Mouse (Mus musculus): Measurements from ENCODE around the gene Pfdn4. TPM values are rescaled to one million over a fixed set of nuclear protein-coding genes. Genes with fewer than 3 reads are reported as not detected.

Gene Pfdn4
- polyA plus RNA-seq, 1 experiment from 2014 or later: 61.3 TPM

GRCm38 (mm10) chr2:170530256-170530655, 34.0 kb downstream of the Pfdn4 start:
- H3K9ac ChIP-seq (ENCODE audit: low read depth, low read length): no peak overlapping the region
- no peak overlapping the region for H3K27ac ChIP-seq (ENCODE audit: low read depth, low read length)
- H3K27me3 ChIP-seq (ENCODE audit: control insufficient read depth, insufficient read depth, low read length): 0 out of 2 replicates have a peak, but pooled peaks cover 2% of the 10 kb centered on the region
- no peak for ATAC-seq (replicated peaks; ENCODE audit: insufficient number of reproducible peaks, low FRiP score, low TSS enrichment)
- H3K36me3 ChIP-seq (ENCODE audit: control insufficient read depth, insufficient read depth, low read length): no peaks in the 10 kb centered on the region
- no peak overlapping the region for H3K4me3 ChIP-seq (ENCODE audit: low read depth, low read length)
- no peaks in the 10 kb centered on the region for H3K9me3 ChIP-seq (replicated peaks; ENCODE audit: control insufficient read depth, low read length)
- 86% methylated on average over 3 of the region's 3 CpGs for whole genome bisulfite sequencing (ENCODE audit: insufficient replicate concordance)
- H3K4me2 ChIP-seq: no peak overlapping the region
- H3K4me1 ChIP-seq (ENCODE audit: control insufficient read depth, insufficient read depth, low read length): no peaks in the 10 kb centered on the region

DNA sequence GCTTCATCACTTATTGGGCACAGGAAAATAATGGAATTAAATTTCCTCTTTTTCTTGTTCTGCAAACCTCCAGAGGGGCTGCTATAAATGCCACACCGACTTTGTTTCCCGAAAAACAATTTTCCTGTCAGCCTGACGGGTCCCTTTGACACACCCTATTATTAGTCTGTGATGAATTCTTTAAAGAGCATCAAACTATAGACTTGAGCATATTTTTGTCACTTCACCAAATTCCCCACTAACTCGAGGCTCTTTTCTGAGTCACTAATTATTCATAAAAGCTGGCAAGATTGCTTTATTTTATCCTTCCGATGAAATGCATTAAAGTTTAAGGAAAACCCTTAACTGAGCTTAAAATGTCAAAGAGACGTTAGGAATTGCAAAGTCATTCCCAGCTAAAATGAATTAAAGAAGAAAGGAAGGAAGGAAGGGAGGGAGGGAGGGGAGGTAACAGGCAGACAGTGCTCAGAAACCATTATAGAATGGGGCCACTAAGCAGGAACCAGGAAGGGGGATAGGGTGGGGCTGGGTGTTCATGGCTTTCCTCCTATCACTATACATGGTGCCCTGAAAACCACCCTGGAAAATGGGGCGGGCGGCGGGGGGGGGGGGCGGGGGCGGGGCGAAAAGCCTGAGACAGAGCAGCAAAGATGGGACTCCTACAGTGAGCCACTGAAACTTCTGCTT, 38.0 kb downstream of the Pfdn4 start:
- no peak overlapping the region for H3K9ac ChIP-seq (ENCODE audit: low read depth, low read length)
- H3K36me3 ChIP-seq (ENCODE audit: control insufficient read depth, insufficient read depth, low read length): no peaks in the 10 kb centered on the region
- H3K9me3 ChIP-seq (replicated peaks; ENCODE audit: control insufficient read depth, low read length): no peaks in the 10 kb centered on the region
- H3K27ac ChIP-seq (ENCODE audit: low read depth, low read length): no peak overlapping the region
- no peak for ATAC-seq (replicated peaks; ENCODE audit: insufficient number of reproducible peaks, low FRiP score, low TSS enrichment)
- H3K4me1 ChIP-seq (ENCODE audit: control insufficient read depth, insufficient read depth, low read length): no peaks in the 10 kb centered on the region
- no peak overlapping the region for H3K4me2 ChIP-seq
- no peak overlapping the region for H3K4me3 ChIP-seq (ENCODE audit: low read depth, low read length)
- 50% methylated on average over 11 of the region's 12 CpGs for WGBS (ENCODE audit: insufficient replicate concordance)
- H3K27me3 ChIP-seq (ENCODE audit: control insufficient read depth, insufficient read depth, low read length): 0 out of 2 replicates have a peak, but pooled peaks cover 2% of the 10 kb centered on the region

GRCm38 (mm10) chr2:170534803-170535174, 38.6 kb downstream of the Pfdn4 start:
- WGBS (ENCODE audit: insufficient replicate concordance): 87% methylated on average over 10 of the region's 11 CpGs
- H3K4me3 ChIP-seq (ENCODE audit: low read depth, low read length): no peak overlapping the region
- no peak overlapping the region for H3K27ac ChIP-seq (ENCODE audit: low read depth, low read length)

DNA sequence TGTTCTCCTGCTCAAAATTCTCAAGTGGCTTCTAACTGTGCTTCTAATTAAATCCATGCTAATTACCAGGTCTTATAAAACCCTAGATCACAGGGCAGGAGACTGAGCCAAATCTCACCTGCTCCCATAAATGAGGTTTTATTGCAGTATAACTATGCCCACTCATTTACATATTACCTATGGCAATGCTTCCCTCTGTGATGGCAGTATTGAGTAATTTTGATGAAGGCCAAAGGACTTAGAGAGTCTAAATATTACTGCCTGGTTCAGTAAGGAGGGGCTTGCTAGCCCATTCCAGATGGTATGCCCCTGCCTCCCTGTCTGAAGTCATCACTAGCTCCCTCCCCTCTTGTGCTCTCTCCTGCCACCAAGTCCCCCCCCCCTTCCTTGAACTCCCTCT, 39.6 kb downstream of the Pfdn4 start:
- H3K4me1 ChIP-seq (ENCODE audit: control insufficient read depth, insufficient read depth, low read length): no peaks in the 10 kb centered on the region
- no peaks in the 10 kb centered on the region for H3K9me3 ChIP-seq (replicated peaks; ENCODE audit: control insufficient read depth, low read length)
- no peak overlapping the region for H3K4me3 ChIP-seq (ENCODE audit: low read depth, low read length)
- H3K4me2 ChIP-seq: no peak overlapping the region
- H3K27ac ChIP-seq (ENCODE audit: low read depth, low read length): no peak overlapping the region
- ATAC-seq (replicated peaks; ENCODE audit: insufficient number of reproducible peaks, low FRiP score, low TSS enrichment): no peak
- no peaks in the 10 kb centered on the region for H3K36me3 ChIP-seq (ENCODE audit: control insufficient read depth, insufficient read depth, low read length)
- H3K27me3 ChIP-seq (ENCODE audit: control insufficient read depth, insufficient read depth, low read length): 0 out of 2 replicates have a peak, but pooled peaks cover 2% of the 10 kb centered on the region
- no peak overlapping the region for H3K9ac ChIP-seq (ENCODE audit: low read depth, low read length)

More at GRCm38 (mm10) chr2:170534803-170535174, 38.6 kb downstream of the Pfdn4 start:
- H3K27me3 ChIP-seq (ENCODE audit: control insufficient read depth, insufficient read depth, low read length): 0 out of 2 replicates have a peak, but pooled peaks cover 2% of the 10 kb centered on the region
- H3K36me3 ChIP-seq (ENCODE audit: control insufficient read depth, insufficient read depth, low read length): no peaks in the 10 kb centered on the region
- no peaks in the 10 kb centered on the region for H3K9me3 ChIP-seq (replicated peaks; ENCODE audit: control insufficient read depth, low read length)
- H3K9ac ChIP-seq (ENCODE audit: low read depth, low read length): no peak overlapping the region
- no peak for ATAC-seq (replicated peaks; ENCODE audit: insufficient number of reproducible peaks, low FRiP score, low TSS enrichment)
- H3K4me1 ChIP-seq (ENCODE audit: control insufficient read depth, insufficient read depth, low read length): no peaks in the 10 kb centered on the region
- no peak overlapping the region for H3K4me2 ChIP-seq

- ATAC-seq (replicated peaks; ENCODE audit: insufficient number of reproducible peaks, low FRiP score, low TSS enrichment): no peak
- Histone ChIP-seq H3K9ac (ENCODE audit: low read depth, low read length) (no peak overlapping the region), H3K27ac (ENCODE audit: low read depth, low read length) (no peak overlapping the region), H3K4me3 (ENCODE audit: low read depth, low read length) (no peak overlapping the region), H3K4me2 (no peak overlapping the region), H3K36me3 (ENCODE audit: control insufficient read depth, insufficient read depth, low read length) (no peaks in the 10 kb centered on the region), H3K4me1 (ENCODE audit: control insufficient read depth, insufficient read depth, low read length) (no peaks in the 10 kb centered on the region), H3K9me3 (replicated peaks; ENCODE audit: control insufficient read depth, low read length) (no peaks in the 10 kb centered on the region), H3K27me3 (ENCODE audit: control insufficient read depth, insufficient read depth, low read length) (no peaks in the 10 kb centered on the region)
- WGBS (ENCODE audit: insufficient replicate concordance): 79% methylated on average over 9 of the region's 9 CpGs
These were observed 43.0 kb downstream of the Pfdn4 start for GRCm38 (mm10) chr2:170539211-170539610.

- no peak overlapping the region for H3K9ac ChIP-seq (ENCODE audit: low read depth, low read length)
- WGBS (ENCODE audit: insufficient replicate concordance): 78% methylated on average over 5 of the region's 5 CpGs
- no peak for ATAC-seq (replicated peaks; ENCODE audit: insufficient number of reproducible peaks, low FRiP score, low TSS enrichment)
- H3K4me2 ChIP-seq: no peak overlapping the region
- no peak overlapping the region for H3K27ac ChIP-seq (ENCODE audit: low read depth, low read length)
- H3K27me3 ChIP-seq (ENCODE audit: control insufficient read depth, insufficient read depth, low read length): no peaks in the 10 kb centered on the region
- H3K4me1 ChIP-seq (ENCODE audit: control insufficient read depth, insufficient read depth, low read length): no peaks in the 10 kb centered on the region
- H3K36me3 ChIP-seq (ENCODE audit: control insufficient read depth, insufficient read depth, low read length): no peaks in the 10 kb centered on the region
- H3K9me3 ChIP-seq (replicated peaks; ENCODE audit: control insufficient read depth, low read length): no peaks in the 10 kb centered on the region
- no peak overlapping the region for H3K4me3 ChIP-seq (ENCODE audit: low read depth, low read length)
These were observed 47.4 kb downstream of the Pfdn4 start for GRCm38 (mm10) chr2:170543625-170544024.

DNA sequence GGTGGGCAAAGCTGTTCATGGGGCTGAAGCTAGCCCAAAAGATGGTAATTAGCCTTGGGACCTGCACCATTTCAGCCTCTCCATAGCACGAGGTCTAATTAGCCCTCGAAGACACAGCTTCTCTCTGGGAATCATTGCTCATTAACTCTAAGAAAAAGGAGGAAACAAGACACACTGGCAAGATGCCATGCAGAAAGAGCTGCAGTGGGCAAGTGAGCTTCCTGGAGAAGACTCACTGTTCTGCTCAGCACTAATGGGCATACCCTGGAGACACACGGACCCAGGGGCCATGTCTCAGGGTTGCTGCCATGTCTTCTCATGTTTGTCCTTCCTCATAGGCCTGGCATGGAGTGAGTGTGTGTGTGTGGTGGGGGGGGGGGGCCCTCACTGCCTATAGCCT, 47.9 kb downstream of the Pfdn4 start:
- no peak for ATAC-seq (replicated peaks; ENCODE audit: insufficient number of reproducible peaks, low FRiP score, low TSS enrichment)
- Histone ChIP-seq H3K27ac (ENCODE audit: low read depth, low read length) (no peak overlapping the region), H3K9ac (ENCODE audit: low read depth, low read length) (no peak overlapping the region), H3K27me3 (ENCODE audit: control insufficient read depth, insufficient read depth, low read length) (no peaks in the 10 kb centered on the region), H3K4me1 (ENCODE audit: control insufficient read depth, insufficient read depth, low read length) (no peaks in the 10 kb centered on the region), H3K4me3 (ENCODE audit: low read depth, low read length) (no peak overlapping the region), H3K36me3 (ENCODE audit: control insufficient read depth, insufficient read depth, low read length) (no peaks in the 10 kb centered on the region), H3K4me2 (no peak overlapping the region), H3K9me3 (replicated peaks; ENCODE audit: control insufficient read depth, low read length) (no peaks in the 10 kb centered on the region)
- 73% methylated on average over 3 of the region's 3 CpGs for WGBS (ENCODE audit: insufficient replicate concordance)

- ATAC-seq (replicated peaks; ENCODE audit: insufficient number of reproducible peaks, low FRiP score, low TSS enrichment): no peak
- H3K4me1 ChIP-seq (ENCODE audit: control insufficient read depth, insufficient read depth, low read length): no peaks in the 10 kb centered on the region
- H3K36me3 ChIP-seq (ENCODE audit: control insufficient read depth, insufficient read depth, low read length): no peaks in the 10 kb centered on the region
- H3K27ac ChIP-seq (ENCODE audit: low read depth, low read length): no peak overlapping the region
- no peak overlapping the region for H3K9ac ChIP-seq (ENCODE audit: low read depth, low read length)
- H3K4me2 ChIP-seq: no peak overlapping the region
- WGBS (ENCODE audit: insufficient replicate concordance): 77% methylated on average over 7 of the region's 7 CpGs
- H3K9me3 ChIP-seq (replicated peaks; ENCODE audit: control insufficient read depth, low read length): no peaks in the 10 kb centered on the region
- H3K27me3 ChIP-seq (ENCODE audit: control insufficient read depth, insufficient read depth, low read length): no peaks in the 10 kb centered on the region
- H3K4me3 ChIP-seq (ENCODE audit: low read depth, low read length): no peak overlapping the region
These were observed 48.7 kb downstream of the Pfdn4 start for GRCm38 (mm10) chr2:170544950-170545349.

DNA sequence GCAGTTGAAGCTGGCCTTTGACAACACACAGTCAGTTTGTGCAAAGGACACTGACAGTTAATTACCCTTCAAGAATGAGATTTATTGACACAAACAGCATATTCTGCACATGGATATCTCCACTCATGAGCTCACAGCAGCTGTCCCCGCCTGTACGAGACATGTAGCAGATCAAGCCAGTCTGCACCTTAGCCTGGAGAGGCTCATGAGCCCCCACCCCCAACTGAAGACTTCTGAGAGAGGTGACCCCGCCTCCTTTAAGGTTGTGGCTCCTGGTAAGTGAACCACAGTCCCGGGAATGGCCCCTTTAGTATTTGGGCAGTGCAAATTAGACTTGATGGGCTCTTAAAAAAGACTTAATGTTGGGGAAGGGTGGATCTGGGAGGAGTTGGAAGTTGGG, 49.5 kb downstream of the Pfdn4 start:
- Histone ChIP-seq H3K36me3 (ENCODE audit: control insufficient read depth, insufficient read depth, low read length) (no peaks in the 10 kb centered on the region), H3K9ac (ENCODE audit: low read depth, low read length) (no peak overlapping the region), H3K4me1 (ENCODE audit: control insufficient read depth, insufficient read depth, low read length) (no peaks in the 10 kb centered on the region), H3K9me3 (replicated peaks; ENCODE audit: control insufficient read depth, low read length) (no peaks in the 10 kb centered on the region), H3K27me3 (ENCODE audit: control insufficient read depth, insufficient read depth, low read length) (no peaks in the 10 kb centered on the region), H3K4me2 (no peak overlapping the region), H3K27ac (ENCODE audit: low read depth, low read length) (no peak overlapping the region), H3K4me3 (ENCODE audit: low read depth, low read length) (no peak overlapping the region)
- no peak for ATAC-seq (replicated peaks; ENCODE audit: insufficient number of reproducible peaks, low FRiP score, low TSS enrichment)
- 49% methylated on average over 4 of the region's 4 CpGs for WGBS (ENCODE audit: insufficient replicate concordance)
